Mouse (Mus musculus) liver, embryonic 11.5 days (tissue): ENCODE measurements around the gene Nodal. TPM values are rescaled to one million over a fixed set of nuclear protein-coding genes. Genes with fewer than 3 reads are reported as not detected.

Source experiments
- ATAC-seq: fragments of 200-750 bp; cut with Nextera tagmentation; replicated peaks from 2 replicates; pipeline ENCODE4 v1.8.0; 2017; ENCODE audit warnings: moderate number of reproducible peaks, mild to moderate bottlenecking, moderate TSS enrichment, moderate library complexity; ENCODE audit not compliant: low FRiP score
- DNase-seq: peaks from one replicate; pipeline ENCODE4 v3.0.0-alpha.2; 2017; ENCODE audit warnings: low spot score
- H3K27ac ChIP-seq: fragments of 300-500 bp; sonication (generic); 2 replicates; pipeline ENCODE4 v1.5.1; 2014; ENCODE audit warnings: mild to moderate bottlenecking, low read depth, low read length, control low read depth
- H3K27me3 ChIP-seq: fragments of 300-500 bp; sonication (generic); replicated peaks from 2 replicates; pipeline ENCODE4 v1.6.1; 2014; ENCODE audit warnings: low read length, mixed read lengths; ENCODE audit not compliant: control insufficient read depth, insufficient read depth
- H3K36me3 ChIP-seq: fragments of 300-500 bp; sonication (generic); 2 replicates; pipeline ENCODE4 v1.6.1; 2014; ENCODE audit warnings: mild to moderate bottlenecking, low read length, moderate library complexity, mixed read lengths; ENCODE audit not compliant: control insufficient read depth, insufficient read depth
- H3K4me1 ChIP-seq: fragments of 300-500 bp; sonication (generic); replicated peaks from 2 replicates; pipeline ENCODE4 v1.6.1; 2014; ENCODE audit warnings: low read length, mixed read lengths; ENCODE audit not compliant: control insufficient read depth, insufficient read depth
- H3K4me2 ChIP-seq: fragments of 300-500 bp; sonication (generic); 2 replicates; pipeline ENCODE4 v1.6.1; 2014; ENCODE audit warnings: mild to moderate bottlenecking, control low read depth, moderate library complexity
- H3K4me3 ChIP-seq: fragments of 300-500 bp; sonication (generic); 2 replicates; pipeline ENCODE4 v1.5.1; 2014; ENCODE audit warnings: low read depth, low read length, control low read depth
- H3K9ac ChIP-seq: fragments of 300-500 bp; sonication (generic); 2 replicates; pipeline ENCODE4 v1.6.1; 2014; ENCODE audit warnings: low read depth, low read length, control low read depth
- H3K9me3 ChIP-seq: fragments of 300-500 bp; sonication (generic); 2 replicates; pipeline ENCODE4 v1.6.1; 2016; ENCODE audit warnings: low read length, inconsistent platforms, mixed read lengths; ENCODE audit not compliant: control insufficient read depth
- WGBS: fragments of 180-500 bp; shearing (Covaris S2); extraction: QIAGEN DNeasy Blood & Tissue Kit; methylation state at CpG from one replicate; pipeline ENCODE4 v1.1.7; 2014; 5-methylcytosine and 5-hydroxymethylcytosine counted together
- polyA plus RNA-seq: library from polyadenylated mRNA; unstranded; fragments of >200 nt; fragmentation: Nextera tagmentation; extraction: Ambion mirVana; gene quantifications from 2 replicates; pipeline ENCODE4 v1.2.1, GENCODE M21; 2014

Gene Nodal
- polyA plus RNA-seq, 1 experiment from 2014 or later, result 0.84 TPM

- Histone ChIP-seq H3K4me2 (no peak overlapping the region), H3K27ac (no peak overlapping the region)
These were observed 31.5 kb upstream of the Nodal start for GRCm38 (mm10) chr10:61386284-61386683.

GRCm38 (mm10) chr10:61389020-61389419 is 28.8 kb upstream of the Nodal start:
- Histone ChIP-seq H3K4me3 (no peak overlapping the region), H3K27ac (no peak overlapping the region), H3K9ac (no peak overlapping the region), H3K36me3 (no peaks in the 10 kb centered on the region), H3K4me2 (no peak overlapping the region), H3K4me1 (peaks cover 2% of the 10 kb centered on the region; the same call in 1 of the 2 replicates), H3K27me3 (no peaks in the 10 kb centered on the region), H3K9me3 (no peaks in the 10 kb centered on the region)
- ATAC-seq (no peak), DNase-seq (no peak)
- 73% methylated on average over 5 of the region's 5 CpGs for WGBS

More at GRCm38 (mm10) chr10:61386284-61386683, 31.5 kb upstream of the Nodal start:
- Histone ChIP-seq H3K4me3 (no peak overlapping the region), H3K36me3 (no peaks in the 10 kb centered on the region), H3K4me1 (peaks cover 24% of the 10 kb centered on the region), H3K27me3 (peaks cover 15% of the 10 kb centered on the region), H3K9ac (no peak overlapping the region), H3K9me3 (no peaks in the 10 kb centered on the region)
- 53% methylated on average over 6 of the region's 6 CpGs for WGBS
- no peak for DNase-seq
- ATAC-seq, result no peak

GRCm38 (mm10) chr10:61390148-61390547 is 27.6 kb upstream of the Nodal start:
- H3K4me1 ChIP-seq, result no peaks in the 10 kb centered on the region
- no peaks in the 10 kb centered on the region for H3K9me3 ChIP-seq
- ATAC-seq (no peak), DNase-seq (no peak)
- 48% methylated on average over 2 of the region's 2 CpGs for WGBS
- no peaks in the 10 kb centered on the region for H3K27me3 ChIP-seq
- no peak overlapping the region for H3K27ac ChIP-seq
- H3K4me2 ChIP-seq, result no peak overlapping the region
- H3K9ac ChIP-seq, result no peak overlapping the region
- H3K4me3 ChIP-seq, result no peak overlapping the region
- H3K36me3 ChIP-seq, result no peaks in the 10 kb centered on the region

GRCm38 (mm10) chr10:61392584-61392983 is 25.2 kb upstream of the Nodal start:
- DNase-seq, result no peak
- no peaks in the 10 kb centered on the region for H3K9me3 ChIP-seq
- no peak for ATAC-seq
- H3K4me3 ChIP-seq, result no peak overlapping the region
- no peaks in the 10 kb centered on the region for H3K27me3 ChIP-seq
- no peaks in the 10 kb centered on the region for H3K4me1 ChIP-seq
- WGBS, result 36% methylated on average over 4 of the region's 4 CpGs
- no peaks in the 10 kb centered on the region for H3K36me3 ChIP-seq
- H3K27ac ChIP-seq, result no peak overlapping the region
- no peak overlapping the region for H3K9ac ChIP-seq
- no peak overlapping the region for H3K4me2 ChIP-seq

- DNase-seq (no peak), ATAC-seq (no peak)
- WGBS, result 23% methylated on average over 9 of the region's 9 CpGs
- Histone ChIP-seq H3K27me3 (no peaks in the 10 kb centered on the region), H3K4me3 (no peak overlapping the region), H3K9ac (no peak overlapping the region), H3K9me3 (no peaks in the 10 kb centered on the region), H3K4me2 (no peak overlapping the region), H3K36me3 (no peaks in the 10 kb centered on the region), H3K4me1 (no peaks in the 10 kb centered on the region), H3K27ac (no peak overlapping the region)
These were observed 23.2 kb upstream of the Nodal start for GRCm38 (mm10) chr10:61394476-61395136.

- H3K4me2 ChIP-seq, result no peak overlapping the region
- no peaks in the 10 kb centered on the region for H3K27me3 ChIP-seq
- H3K9ac ChIP-seq, result no peak overlapping the region
- no peaks in the 10 kb centered on the region for H3K36me3 ChIP-seq
- DNase-seq (no peak), ATAC-seq (no peak)
- no peaks in the 10 kb centered on the region for H3K4me1 ChIP-seq
- 62% methylated on average over 3 of the region's 3 CpGs for WGBS
- H3K4me3 ChIP-seq, result no peak overlapping the region
- no peak overlapping the region for H3K27ac ChIP-seq
- H3K9me3 ChIP-seq, result no peaks in the 10 kb centered on the region
These were observed 19.6 kb upstream of the Nodal start for GRCm38 (mm10) chr10:61398125-61398524.

- H3K4me1 ChIP-seq, result no peaks in the 10 kb centered on the region
- WGBS, result 20% methylated on average over 12 of the region's 13 CpGs
These were observed 18.5 kb upstream of the Nodal start for GRCm38 (mm10) chr10:61399156-61399734.

GRCm38 (mm10) chr10:61400407-61400806 is 17.4 kb upstream of the Nodal start:
- ATAC-seq (no peak), DNase-seq (no peak)
- no peak overlapping the region for H3K4me3 ChIP-seq
- no peaks in the 10 kb centered on the region for H3K27me3 ChIP-seq
- H3K36me3 ChIP-seq, result no peaks in the 10 kb centered on the region
- no peak overlapping the region for H3K9ac ChIP-seq
- H3K4me2 ChIP-seq, result no peak overlapping the region
- H3K4me1 ChIP-seq, result no peaks in the 10 kb centered on the region
- 83% methylated on average over 5 of the region's 5 CpGs for WGBS
- H3K27ac ChIP-seq, result no peak overlapping the region
- no peaks in the 10 kb centered on the region for H3K9me3 ChIP-seq

More at GRCm38 (mm10) chr10:61399156-61399734, 18.5 kb upstream of the Nodal start:
- Histone ChIP-seq H3K4me3 (no peak overlapping the region), H3K9me3 (no peaks in the 10 kb centered on the region), H3K27me3 (no peaks in the 10 kb centered on the region), H3K9ac (no peak overlapping the region), H3K4me2 (no peak overlapping the region), H3K36me3 (no peaks in the 10 kb centered on the region), H3K27ac (no peak overlapping the region)
- DNase-seq, result peak; percentile 74
- ATAC-seq, result peak; percentile 69

GRCm38 (mm10) chr10:61402480-61402879 is 15.3 kb upstream of the Nodal start:
- no peak overlapping the region for H3K4me3 ChIP-seq
- no peak overlapping the region for H3K27ac ChIP-seq
- H3K27me3 ChIP-seq, result 0 out of 2 replicates have a peak, but pooled peaks cover 3% of the 10 kb centered on the region
- no peak overlapping the region for H3K9ac ChIP-seq
- H3K9me3 ChIP-seq, result no peaks in the 10 kb centered on the region
- DNase-seq, result no peak
- H3K4me2 ChIP-seq, result no peak overlapping the region
- H3K4me1 ChIP-seq, result no peaks in the 10 kb centered on the region
- no peak for ATAC-seq
- H3K36me3 ChIP-seq, result no peaks in the 10 kb centered on the region
- WGBS, result 64% methylated on average over 5 of the region's 5 CpGs
